Mouse (Mus musculus) bone marrow, adult 2 months (tissue): ENCODE results near the gene Ift20. TPM values are rescaled to one million over a fixed set of nuclear protein-coding genes. Genes with fewer than 3 reads are reported as not detected.

Experiments used
- H3K27ac ChIP-seq: fragments of 200-500 bp; 2 replicates; pipeline ENCODE4 v1.5.1; 2012; ENCODE audit warnings: low read depth, mild to moderate bottlenecking, control low read depth, inconsistent platforms, low read length; ENCODE audit not compliant: control insufficient read depth, poor library complexity, insufficient read depth
- H3K4me1 ChIP-seq: fragments of 200-500 bp; 2 replicates; pipeline ENCODE4 v1.6.1; 2011; ENCODE audit warnings: low read length; ENCODE audit not compliant: control insufficient read depth, insufficient read depth
- H3K4me3 ChIP-seq: fragments of 200-500 bp; replicated peaks from 2 replicates; pipeline ENCODE3; 2011; ENCODE audit warnings: mild to moderate bottlenecking, low read depth, low read length, control low read depth; ENCODE audit not compliant: control insufficient read depth
- CTCF ChIP-seq: fragments of 200-500 bp; IDR thresholded peaks from 2 replicates; pipeline ENCODE4 v1.5.1; 2011; ENCODE audit warnings: low read length, control low read depth; ENCODE audit not compliant: control insufficient read depth, insufficient read depth
- POLR2A ChIP-seq: fragments of 200-500 bp; IDR thresholded peaks from 2 replicates; pipeline ENCODE4 v1.6.1; 2011; ENCODE audit warnings: low read depth, mild to moderate bottlenecking, control low read depth, low read length, borderline replicate concordance; ENCODE audit not compliant: control insufficient read depth
- WGBS: fragments of 180-500 bp; shearing (Covaris S2); methylation state at CpG from one replicate; pipeline ENCODE4 v1.1.7; 2018; 5-methylcytosine and 5-hydroxymethylcytosine counted together
- polyA plus RNA-seq: library from polyadenylated mRNA; stranded (reverse); fragments of >200 nt; gene quantifications from 2 replicates; pipeline ENCODE4 v1.2.4, GENCODE M21; 2011; ENCODE audit warnings: low replicate concordance; ENCODE audit not compliant: missing spikeins, insufficient read depth, insufficient read length

The Ift20 gene
- polyA plus RNA-seq, 1 experiment, result 42.1 TPM

- Histone ChIP-seq H3K4me3 (no peak overlapping the region), H3K27ac (no peak overlapping the region), H3K4me1 (no peaks in the 10 kb centered on the region; the same call in 1 of the 2 replicates)
- WGBS, result 55% methylated on average over 2 of the region's 2 CpGs
- TF ChIP-seq POLR2A (no peak), CTCF (no peak)
Observed at GRCm38 (mm10) chr11:78547718-78548460, 11.7 kb downstream of the Ift20 start.

DNA sequence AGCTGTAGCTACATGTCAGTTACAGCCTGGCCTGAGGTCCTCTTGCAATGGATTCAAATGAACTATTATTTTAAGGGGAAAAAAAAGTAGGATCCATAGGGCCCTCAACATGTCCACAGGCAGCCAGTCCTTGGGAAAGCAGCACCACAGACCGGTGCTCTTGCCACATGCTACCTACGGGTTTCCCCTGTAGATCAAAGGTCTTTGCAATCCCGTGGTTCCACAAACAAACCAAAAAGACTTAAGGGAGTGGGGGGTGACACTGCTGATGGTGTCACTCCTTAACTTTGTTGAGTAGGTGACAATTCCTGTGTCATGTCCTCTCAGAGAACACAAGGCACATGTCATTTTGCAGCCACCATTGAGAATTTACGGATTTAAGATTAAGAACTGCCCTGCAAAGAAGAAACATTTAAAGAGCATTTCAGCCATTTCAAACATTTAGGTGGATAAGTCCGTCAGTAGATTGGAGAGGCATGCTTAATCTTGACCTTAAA lies 13.4 kb downstream of the Ift20 start:
- Histone ChIP-seq H3K4me3 (peak overlapping the region; percentile 29), H3K4me1 (no peaks in the 10 kb centered on the region; the same call in 1 of the 2 replicates), H3K27ac (no peak overlapping the region)
- WGBS, result 13% methylated on average over 5 of the region's 5 CpGs
- TF ChIP-seq POLR2A (no peak), CTCF (no peak)

- Histone ChIP-seq H3K27ac (peak within 1 kb of the TSS; percentile 50), H3K4me3 (peak within 1 kb of the TSS; percentile 84), H3K4me1 (no peaks in the 10 kb centered on the region; the same call in 1 of the 2 replicates)
- TF ChIP-seq POLR2A, result peak; percentile 54
- TF ChIP-seq CTCF, result 0 out of 2 replicates have a peak, but pooled peaks have one; percentile 3
- WGBS, result under 1% methylated on average over 60 of the region's 60 CpGs
Observed at GRCm38 (mm10) chr11:78550168-78551058, 14.3 kb downstream of the Ift20 start, which contains the start of gene Tmem97. TSS of gene Tmem97 (minus strand) at chr11:78550777.

DNA sequence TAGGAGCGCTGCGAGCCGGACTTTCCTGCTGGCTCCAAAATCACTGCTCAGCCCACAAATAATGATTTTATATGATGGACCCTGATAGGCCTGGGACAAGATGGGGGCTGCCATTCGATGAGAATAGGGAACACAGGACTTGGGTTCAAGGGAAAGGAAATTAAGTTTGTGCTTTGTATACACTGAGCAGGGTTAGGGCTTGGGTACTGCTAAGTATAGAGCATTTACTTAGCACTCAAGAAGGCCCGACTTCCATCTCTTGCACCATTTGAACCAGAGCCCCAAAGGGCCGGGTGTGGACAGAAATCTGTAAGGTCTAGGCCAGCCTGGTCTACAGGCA lies 14.9 kb downstream of the Ift20 start:
- no peak overlapping the region for H3K27ac ChIP-seq
- no peaks in the 10 kb centered on the region; the same call in 1 of the 2 replicates for H3K4me1 ChIP-seq
- TF ChIP-seq CTCF, result no peak
- TF ChIP-seq POLR2A, result no peak
- peak overlapping the region; percentile 10 for H3K4me3 ChIP-seq
- 27% methylated on average over 6 of the region's 6 CpGs for WGBS

DNA sequence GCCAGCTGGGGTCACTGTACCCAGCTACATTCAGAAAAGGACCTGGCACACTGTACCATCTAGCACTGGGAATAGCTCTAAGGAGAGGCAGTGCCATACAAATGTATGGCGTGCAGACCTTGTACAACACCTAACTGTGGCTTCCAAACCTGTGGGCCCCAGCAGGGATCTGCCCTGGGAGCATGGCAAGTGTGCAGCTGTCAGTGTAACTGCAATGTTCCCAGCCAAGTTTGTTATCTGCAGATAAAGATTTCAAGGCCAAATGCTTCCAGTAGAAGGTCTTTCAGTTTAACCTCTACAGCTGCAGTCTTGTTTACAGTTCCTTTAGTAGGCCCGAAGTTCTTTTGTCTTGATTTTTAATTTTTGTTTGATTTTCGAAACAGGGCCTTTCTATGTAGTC lies 19.5 kb downstream of the Ift20 start:
- Histone ChIP-seq H3K4me3 (no peak overlapping the region), H3K4me1 (no peaks in the 10 kb centered on the region; the same call in 1 of the 2 replicates), H3K27ac (no peak overlapping the region)
- WGBS, result 46% methylated on average over 3 of the region's 3 CpGs
- no peak for TF ChIP-seq CTCF

DNA sequence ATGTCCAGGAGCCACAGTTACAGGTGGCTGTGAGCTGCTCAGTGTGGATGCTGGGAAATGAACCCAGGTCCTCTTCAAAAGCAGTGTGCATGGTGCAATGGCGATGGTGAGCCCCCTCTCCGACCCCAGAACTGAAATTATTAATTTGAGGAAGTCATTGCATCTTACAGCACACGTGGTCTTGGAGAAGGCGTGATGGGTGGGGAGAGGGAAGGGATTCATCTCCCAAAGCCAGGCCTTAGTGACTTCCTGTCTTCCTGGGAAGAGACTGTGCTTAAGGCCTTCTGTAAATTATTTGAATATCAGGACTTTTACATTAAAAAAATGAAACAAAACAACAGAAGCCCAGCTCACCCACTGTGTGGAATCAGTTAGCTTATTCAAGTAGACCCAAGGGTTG lies 19.9 kb downstream of the Ift20 start:
- no peaks in the 10 kb centered on the region; the same call in 1 of the 2 replicates for H3K4me1 ChIP-seq
- TF ChIP-seq CTCF (no peak), POLR2A (no peak)
- 41% methylated on average over 4 of the region's 4 CpGs for WGBS
- no peak overlapping the region for H3K4me3 ChIP-seq
- no peak overlapping the region for H3K27ac ChIP-seq

DNA sequence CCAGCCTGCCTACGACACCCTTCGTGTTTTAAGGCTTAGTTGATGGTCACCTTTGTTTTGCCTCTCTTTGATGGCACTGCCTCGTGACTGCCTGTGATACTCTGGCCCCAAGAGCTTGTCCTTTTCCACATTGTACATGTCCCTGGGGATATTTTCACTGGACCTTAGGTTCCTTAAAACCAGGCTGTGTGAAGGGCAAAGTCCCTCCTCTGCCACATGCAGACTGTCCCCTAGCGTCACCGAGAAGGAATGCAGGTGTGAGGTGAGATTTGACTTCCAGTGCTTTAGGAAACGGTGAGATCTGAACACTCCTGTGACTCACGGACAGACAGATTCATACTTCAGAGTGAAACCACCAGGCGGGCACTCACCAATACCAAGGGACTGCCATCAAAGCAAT lies 21.1 kb downstream of the Ift20 start:
- Histone ChIP-seq H3K4me1 (no peaks in the 10 kb centered on the region; the same call in 1 of the 2 replicates), H3K27ac (no peak overlapping the region), H3K4me3 (no peak overlapping the region)
- TF ChIP-seq POLR2A (no peak), CTCF (peak; percentile 35; the same call in 1 of the 2 replicates)
- 63% methylated on average over 8 of the region's 8 CpGs for WGBS

- TF ChIP-seq CTCF, result peak; percentile 68
- no peak for TF ChIP-seq POLR2A
- Histone ChIP-seq H3K4me3 (no peak overlapping the region), H3K4me1 (no peaks in the 10 kb centered on the region; the same call in 1 of the 2 replicates), H3K27ac (no peak overlapping the region)
- WGBS, result 7% methylated on average over 4 of the region's 4 CpGs
Observed at GRCm38 (mm10) chr11:78560447-78560846, 24.3 kb downstream of the Ift20 start.
